Mouse (Mus musculus) naive thymus-derived CD4-positive, alpha-beta T cell, adult 2 months (primary cell): ENCODE data around the gene 4921509C19Rik.
"Not testable (repeated sequence)": the region's sequence is repeated elsewhere in the genome, so short reads cannot be mapped to it uniquely, and the experiment has no call there.

Source experiments
- DNase-seq: peaks from one replicate; pipeline ENCODE4 v3.0.0-alpha.2; 2011; ENCODE audit warnings: low read depth

The 4921509C19Rik gene

GRCm38 (mm10) chr2:151476053-151476452, at the start of gene 4921509C19Rik:
Gene 4921509C19Rik, minus strand, starts transcription at chr2:151476153.
- DNase-seq = not testable (repeated sequence)

- DNase-seq = no peak
These were observed 49.6 kb upstream of the 4921509C19Rik start for GRCm38 (mm10) chr2:151525520-151525919.

GRCm38 (mm10) chr2:151524324-151525041, 48.5 kb upstream of the 4921509C19Rik start:
- no peak for DNase-seq

GRCm38 (mm10) chr2:151519000-151519399, 43.0 kb upstream of the 4921509C19Rik start:
- DNase-seq = no peak

GRCm38 (mm10) chr2:151513525-151514285, 37.8 kb upstream of the 4921509C19Rik start:
- DNase-seq = no peak

GRCm38 (mm10) chr2:151512199-151512598, 36.2 kb upstream of the 4921509C19Rik start:
- DNase-seq = no peak

GRCm38 (mm10) chr2:151504226-151504625, 28.3 kb upstream of the 4921509C19Rik start:
- no peak for DNase-seq

- DNase-seq = no peak
These were observed 24.6 kb upstream of the 4921509C19Rik start for GRCm38 (mm10) chr2:151500442-151501007.

- DNase-seq = no peak
These were observed 22.4 kb upstream of the 4921509C19Rik start for GRCm38 (mm10) chr2:151498358-151498757.

GRCm38 (mm10) chr2:151494035-151494803, 18.3 kb upstream of the 4921509C19Rik start, which contains the start of gene Nsfl1c:
Gene Nsfl1c, plus strand, starts transcription at chr2:151494182.
- DNase-seq = peak; percentile 97

- no peak for DNase-seq
These were observed 10.5 kb upstream of the 4921509C19Rik start for GRCm38 (mm10) chr2:151486496-151486895.

- DNase-seq = not testable (repeated sequence)
These were observed 41.0 kb downstream of the 4921509C19Rik start for GRCm38 (mm10) chr2:151434971-151435370.

- DNase-seq = peak; percentile 1
These were observed 41.8 kb downstream of the 4921509C19Rik start for GRCm38 (mm10) chr2:151434203-151434602.
